Mouse (Mus musculus): ENCODE results near the gene Nell1. TPM values are rescaled to one million over a fixed set of nuclear protein-coding genes. Genes with fewer than 3 reads are reported as not detected.
"Not testable (repeated sequence)": the region's sequence is repeated elsewhere in the genome, so short reads cannot be mapped to it uniquely, and the experiment has no call there.

The Nell1 gene
- 21.2 and 23.5 TPM in 2 replicates for polyA plus RNA-seq (2015; fragmentation: Nextera tagmentation; extraction: Ambion mirVana)

DNA sequence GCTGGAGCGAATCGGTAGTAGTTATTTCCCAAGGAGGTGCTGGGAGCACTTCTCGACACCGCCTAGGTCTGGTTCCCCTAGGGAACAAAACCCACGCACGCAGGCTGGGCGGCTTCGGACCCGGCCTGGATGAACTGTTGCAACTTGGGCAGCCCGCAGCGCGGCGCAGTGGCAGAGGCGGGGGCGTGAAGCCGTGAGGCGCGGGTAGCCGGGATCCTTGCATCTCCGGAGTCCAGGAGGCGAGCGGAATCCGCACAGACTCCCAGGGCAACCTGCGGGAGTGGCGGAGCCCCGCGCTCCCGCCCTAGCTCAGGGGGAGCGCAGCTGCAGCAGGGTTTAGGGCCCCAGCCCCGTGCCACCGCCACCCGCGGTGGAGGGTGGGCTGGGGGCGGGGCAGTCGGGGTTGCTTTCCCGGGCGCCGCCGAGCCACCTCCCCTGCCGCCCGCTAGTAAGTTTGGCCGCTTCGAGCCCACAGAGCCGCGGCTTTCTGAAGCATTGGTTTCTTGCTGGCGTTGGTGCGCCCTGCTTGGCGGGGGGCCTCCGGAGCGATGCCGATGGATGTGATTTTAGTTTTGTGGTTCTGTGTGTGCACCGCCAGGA lies at the start of gene Nell1:
Gene Nell1 (plus strand): TSS at position 24 of the 600 bp plus-strand sequence.
- peaks cover 24% of the 10 kb centered on the region for H3K4me1 ChIP-seq (replicated peaks)
- WGBS, result 1% methylated on average over 52 of the region's 52 CpGs
- peak; percentile 66 for ATAC-seq (ENCODE audit: low read depth)
- peak within 1 kb of the TSS; percentile 43; the same call in 1 of the 2 replicates for H3K27ac ChIP-seq (replicated peaks)
- peak within 1 kb of the TSS; percentile 81 for H3K4me2 ChIP-seq
- H3K4me3 ChIP-seq, result peak within 1 kb of the TSS; percentile 47
- no peaks in the 10 kb centered on the region for H3K9me3 ChIP-seq
- peak within 1 kb of the TSS; percentile 67 for H3K9ac ChIP-seq
- H3K36me3 ChIP-seq, result no peaks in the 10 kb centered on the region
- peaks cover 76% of the 10 kb centered on the region for H3K27me3 ChIP-seq

DNA sequence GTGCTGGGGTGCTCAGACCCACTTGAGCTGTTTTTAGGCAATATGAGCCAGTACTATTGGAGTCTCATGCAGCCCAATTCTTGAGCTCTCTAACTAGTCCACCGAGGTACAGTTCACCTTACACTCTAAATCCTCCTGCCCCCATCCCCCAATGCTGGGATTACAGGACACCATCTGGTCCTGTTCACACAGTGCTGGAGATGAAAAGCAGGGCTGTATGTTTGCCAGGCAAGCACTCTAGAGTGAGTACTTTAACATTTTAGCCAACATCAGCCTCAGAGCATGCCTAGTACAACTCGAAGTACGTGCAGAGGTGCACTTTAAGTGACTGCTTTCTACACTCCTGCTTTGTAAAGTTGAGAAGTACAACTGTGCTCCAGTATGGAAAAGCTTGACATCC lies 46.1 kb upstream of the Nell1 start:
- no peaks in the 10 kb centered on the region for H3K4me1 ChIP-seq (replicated peaks)
- no peak overlapping the region for H3K9ac ChIP-seq
- H3K4me3 ChIP-seq, result no peak overlapping the region
- no peak overlapping the region for H3K27ac ChIP-seq (replicated peaks)
- no peak overlapping the region for H3K4me2 ChIP-seq
- 58% methylated on average over 3 of the region's 3 CpGs for WGBS
- no peaks in the 10 kb centered on the region for H3K27me3 ChIP-seq
- H3K9me3 ChIP-seq, result no peaks in the 10 kb centered on the region
- H3K36me3 ChIP-seq, result peaks cover 8% of the 10 kb centered on the region; the same call in 1 of the 2 replicates
- no peak for ATAC-seq (ENCODE audit: low read depth)

DNA sequence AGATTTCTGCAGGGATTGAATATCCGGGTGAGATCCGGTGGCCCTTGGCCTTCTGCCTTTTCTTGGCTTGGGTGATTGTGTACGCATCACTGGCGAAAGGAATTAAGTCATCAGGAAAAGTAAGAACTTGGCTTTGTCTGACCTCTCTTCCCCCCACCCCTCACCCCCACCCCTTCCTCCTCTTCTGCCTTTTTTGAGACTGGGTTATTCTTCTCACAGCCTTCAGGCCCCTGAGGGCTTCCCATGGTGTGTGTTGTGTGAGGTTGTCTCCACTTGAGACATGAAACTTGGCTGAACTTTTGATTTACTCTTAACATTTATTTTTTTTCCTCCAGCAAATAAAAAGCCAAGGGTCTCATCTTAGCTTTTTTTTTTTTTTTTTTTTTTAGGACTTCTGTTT lies 44.7 kb upstream of the Nell1 start:
- 60% methylated on average over 4 of the region's 4 CpGs for WGBS
- Histone ChIP-seq H3K9me3 (no peaks in the 10 kb centered on the region), H3K4me1 (replicated peaks) (no peaks in the 10 kb centered on the region), H3K27ac (replicated peaks) (no peak overlapping the region), H3K4me3 (no peak overlapping the region), H3K9ac (no peak overlapping the region), H3K36me3 (peaks cover 8% of the 10 kb centered on the region; the same call in 1 of the 2 replicates), H3K4me2 (no peak overlapping the region), H3K27me3 (no peaks in the 10 kb centered on the region)
- ATAC-seq (ENCODE audit: low read depth), result no peak

DNA sequence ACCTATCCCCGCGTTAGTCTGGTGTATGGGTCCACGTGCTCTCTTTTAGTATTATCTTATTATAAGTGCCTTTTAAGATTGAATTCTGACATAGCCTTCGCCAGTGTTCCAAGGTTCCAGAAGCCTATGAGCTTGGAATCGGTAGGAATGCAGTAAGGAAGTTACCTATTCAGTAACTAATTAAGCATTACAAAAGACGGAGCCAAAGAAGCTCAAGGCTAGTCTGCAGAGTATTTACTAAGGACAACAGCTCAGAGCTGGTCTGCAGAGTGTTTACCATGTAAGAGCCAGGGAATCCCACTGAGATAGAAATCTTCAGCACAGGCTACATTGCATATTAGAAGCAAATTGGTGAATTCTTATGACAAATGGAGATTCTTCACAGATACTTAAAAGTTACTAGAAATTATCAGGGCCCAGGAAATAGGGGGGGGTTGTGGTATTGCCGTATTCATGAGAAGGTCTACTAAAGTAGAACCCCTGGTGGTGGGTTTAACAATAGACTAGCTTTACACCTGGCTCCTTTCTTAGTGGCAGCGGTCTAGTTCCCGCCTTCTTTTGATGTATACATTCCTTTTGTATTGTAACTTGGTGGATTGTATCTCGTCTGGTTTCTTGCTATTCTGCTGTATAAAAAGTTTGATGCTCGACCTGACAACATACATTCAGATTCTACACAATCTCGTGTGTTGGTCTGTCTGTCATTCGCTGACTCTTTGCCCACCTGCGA lies 41.1 kb upstream of the Nell1 start:
- H3K4me1 ChIP-seq (replicated peaks); H3K9me3 ChIP-seq; H3K4me2 ChIP-seq; ATAC-seq (ENCODE audit: low read depth); H3K27me3 ChIP-seq; H3K9ac ChIP-seq; H3K4me3 ChIP-seq; H3K27ac ChIP-seq (replicated peaks): not testable (repeated sequence)
- WGBS, result 85% methylated on average over 14 of the region's 14 CpGs
- peaks cover 14% of the 10 kb centered on the region for H3K36me3 ChIP-seq

DNA sequence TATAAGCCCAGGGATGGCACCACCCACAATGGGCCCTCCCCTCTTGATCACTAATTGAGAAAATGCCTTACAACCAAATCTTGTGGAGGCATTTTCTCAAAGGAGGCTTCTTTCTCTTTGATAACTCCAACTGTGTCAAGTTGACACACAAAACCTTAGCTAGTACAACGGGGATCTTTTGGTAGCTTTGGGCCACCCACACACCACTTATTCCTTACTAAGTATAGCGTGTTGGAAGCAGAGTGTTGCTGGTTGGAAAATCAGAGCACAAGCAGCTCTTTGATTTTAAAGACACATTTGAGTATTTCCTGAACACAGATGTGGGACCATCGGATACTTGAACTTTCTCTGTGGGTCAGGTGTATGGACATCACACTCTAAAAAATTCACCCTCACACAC lies 37.8 kb upstream of the Nell1 start:
- H3K4me1 ChIP-seq (replicated peaks), result no peaks in the 10 kb centered on the region
- 89% methylated on average over 3 of the region's 3 CpGs for WGBS
- no peak overlapping the region for H3K4me3 ChIP-seq
- no peaks in the 10 kb centered on the region for H3K27me3 ChIP-seq
- peaks cover 30% of the 10 kb centered on the region for H3K36me3 ChIP-seq
- no peaks in the 10 kb centered on the region for H3K9me3 ChIP-seq
- no peak for ATAC-seq (ENCODE audit: low read depth)
- no peak overlapping the region for H3K4me2 ChIP-seq
- H3K27ac ChIP-seq (replicated peaks), result no peak overlapping the region
- no peak overlapping the region for H3K9ac ChIP-seq

DNA sequence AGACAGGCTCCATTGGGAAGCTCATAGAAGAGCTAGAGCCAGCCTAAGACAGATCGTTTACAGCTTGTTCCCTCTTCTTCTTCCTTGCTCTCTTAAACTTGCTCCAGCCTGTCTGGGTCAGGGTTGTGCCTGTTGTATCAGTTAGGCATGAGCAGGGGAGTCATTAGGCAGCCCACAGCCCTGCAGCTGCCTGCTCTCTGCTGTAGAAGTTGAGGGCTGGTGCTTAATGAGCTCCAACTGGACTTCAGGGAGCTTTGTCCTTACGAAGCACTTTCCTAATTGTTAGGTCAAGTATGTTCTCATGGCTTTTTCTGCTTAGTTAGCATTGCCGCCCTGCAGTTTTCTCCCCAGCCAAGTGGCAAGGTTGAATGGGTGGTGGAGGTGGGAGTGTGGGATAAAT lies 32.6 kb upstream of the Nell1 start:
- Histone ChIP-seq H3K9ac (no peak overlapping the region), H3K9me3 (no peaks in the 10 kb centered on the region), H3K4me3 (no peak overlapping the region), H3K4me2 (no peak overlapping the region), H3K4me1 (replicated peaks) (no peaks in the 10 kb centered on the region), H3K27me3 (no peaks in the 10 kb centered on the region), H3K27ac (replicated peaks) (no peak overlapping the region), H3K36me3 (peaks cover 37% of the 10 kb centered on the region)
- 69% methylated on average over 3 of the region's 3 CpGs for WGBS
- no peak for ATAC-seq (ENCODE audit: low read depth)

DNA sequence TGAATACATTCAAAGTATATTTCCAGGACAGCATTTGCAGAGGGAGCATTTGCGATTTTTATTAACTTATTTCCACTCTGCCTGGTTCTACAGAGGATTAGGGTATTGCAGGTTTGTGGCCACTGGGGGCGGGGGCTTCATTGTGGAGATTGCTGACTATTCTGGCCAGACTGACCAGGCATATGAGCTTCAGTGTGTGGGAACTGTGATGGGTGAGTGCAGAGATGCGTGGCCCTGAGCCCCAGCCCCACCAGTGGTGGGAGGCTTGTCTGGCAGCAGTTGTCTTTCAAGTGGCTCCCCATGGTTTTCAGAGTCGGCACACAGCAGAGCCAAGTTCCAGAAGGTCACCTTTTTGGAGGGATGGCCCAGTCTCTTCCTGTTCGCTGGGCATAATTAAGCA lies 32.2 kb upstream of the Nell1 start:
- Histone ChIP-seq H3K27ac (replicated peaks) (no peak overlapping the region), H3K4me1 (replicated peaks) (no peaks in the 10 kb centered on the region), H3K4me3 (no peak overlapping the region), H3K36me3 (peaks cover 33% of the 10 kb centered on the region), H3K27me3 (no peaks in the 10 kb centered on the region), H3K9ac (no peak overlapping the region), H3K4me2 (no peak overlapping the region), H3K9me3 (no peaks in the 10 kb centered on the region)
- 64% methylated on average over 5 of the region's 5 CpGs for WGBS
- no peak for ATAC-seq (ENCODE audit: low read depth)

DNA sequence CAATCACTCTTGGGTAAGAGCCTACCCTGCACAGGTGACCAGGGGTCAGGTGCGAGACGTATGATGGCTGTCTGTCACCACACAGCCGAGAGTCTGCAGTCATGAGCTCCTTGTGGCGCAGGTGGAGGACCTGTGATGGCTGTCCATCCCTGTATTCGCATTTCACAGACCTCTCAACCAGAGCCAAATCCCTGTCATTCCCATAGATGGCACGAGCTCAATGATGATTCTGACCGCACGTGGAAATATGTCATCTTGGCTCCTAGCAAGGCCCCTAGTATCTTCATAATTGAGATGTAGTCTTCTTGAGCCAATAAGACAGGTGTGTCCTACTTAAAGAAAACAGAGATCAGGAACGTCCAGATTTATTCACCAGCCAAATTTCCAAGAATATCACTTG lies 28.0 kb upstream of the Nell1 start:
- Histone ChIP-seq H3K36me3 (peaks cover 24% of the 10 kb centered on the region), H3K9me3 (no peaks in the 10 kb centered on the region), H3K4me1 (replicated peaks) (no peaks in the 10 kb centered on the region), H3K9ac (no peak overlapping the region), H3K4me2 (no peak overlapping the region), H3K27ac (replicated peaks) (no peak overlapping the region), H3K4me3 (no peak overlapping the region), H3K27me3 (no peaks in the 10 kb centered on the region)
- no peak for ATAC-seq (ENCODE audit: low read depth)
- WGBS, result 95% methylated on average over 9 of the region's 9 CpGs

DNA sequence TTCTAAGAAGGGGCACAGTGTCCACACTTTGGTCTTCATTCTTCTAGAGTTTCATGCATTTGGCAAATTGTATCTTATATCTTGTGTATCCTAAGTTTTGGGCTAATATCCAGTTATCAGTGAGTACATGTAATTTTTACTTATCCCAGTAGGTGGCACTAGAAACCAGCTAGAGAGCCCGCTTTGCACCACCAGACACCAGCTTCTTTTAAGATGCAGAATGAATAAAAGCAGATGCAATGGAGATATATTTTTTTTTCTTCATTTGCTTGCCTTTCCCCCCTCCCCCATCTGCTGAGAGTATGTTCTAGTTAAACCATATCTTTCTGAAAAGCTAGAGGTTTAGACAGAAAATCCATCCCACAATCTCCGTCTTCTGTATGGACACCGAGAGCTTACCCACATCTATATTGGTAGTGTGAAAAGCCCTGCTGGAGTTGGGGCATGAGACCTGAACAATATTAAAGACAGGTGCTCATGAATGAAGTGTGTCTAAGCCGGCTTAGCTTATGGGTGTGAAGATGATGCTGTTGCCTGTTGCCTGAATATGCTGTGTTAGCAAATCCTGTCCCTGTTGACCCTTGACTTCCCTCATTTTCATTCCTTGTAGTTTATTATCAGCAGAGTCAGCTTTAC lies 21.0 kb upstream of the Nell1 start:
- Histone ChIP-seq H3K9ac (no peak overlapping the region), H3K27ac (replicated peaks) (no peak overlapping the region; the same call in 1 of the 2 replicates), H3K36me3 (peaks cover 23% of the 10 kb centered on the region; the same call in 1 of the 2 replicates), H3K4me2 (no peak overlapping the region), H3K4me1 (replicated peaks) (peaks cover 24% of the 10 kb centered on the region), H3K9me3 (no peaks in the 10 kb centered on the region), H3K27me3 (no peaks in the 10 kb centered on the region), H3K4me3 (no peak overlapping the region)
- no peak for ATAC-seq (ENCODE audit: low read depth)
- 55% methylated on average over 4 of the region's 4 CpGs for WGBS

DNA sequence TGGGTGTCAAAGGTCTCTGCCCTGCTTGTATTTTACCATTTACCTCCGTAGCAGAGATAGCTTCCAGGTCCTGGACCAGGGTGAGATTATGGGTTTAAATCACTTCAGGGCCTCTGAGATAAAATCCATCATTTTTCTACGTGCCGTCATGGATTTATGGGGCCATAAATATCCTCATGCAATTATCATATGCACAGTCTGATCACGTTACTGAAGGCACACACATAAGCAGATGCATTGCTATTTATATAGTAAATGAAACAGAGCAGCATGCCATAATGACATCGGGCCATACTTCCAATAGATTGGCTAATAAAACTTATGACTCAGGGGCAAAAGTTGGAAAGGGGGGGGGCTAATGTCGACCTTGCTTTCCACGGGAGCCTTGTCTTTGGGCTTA lies 19.8 kb upstream of the Nell1 start:
- H3K9me3 ChIP-seq, result no peaks in the 10 kb centered on the region
- WGBS, result 45% methylated on average over 7 of the region's 7 CpGs
- ATAC-seq (ENCODE audit: low read depth), result peak; percentile 32; the same call in 1 of the 2 replicates
- H3K36me3 ChIP-seq, result peaks cover 30% of the 10 kb centered on the region
- H3K9ac ChIP-seq, result no peak overlapping the region
- no peak overlapping the region for H3K4me2 ChIP-seq
- H3K27me3 ChIP-seq, result no peaks in the 10 kb centered on the region
- H3K4me1 ChIP-seq (replicated peaks), result peaks cover 24% of the 10 kb centered on the region
- H3K4me3 ChIP-seq, result no peak overlapping the region
- H3K27ac ChIP-seq (replicated peaks), result peak overlapping the region; percentile 28; the same call in 1 of the 2 replicates

DNA sequence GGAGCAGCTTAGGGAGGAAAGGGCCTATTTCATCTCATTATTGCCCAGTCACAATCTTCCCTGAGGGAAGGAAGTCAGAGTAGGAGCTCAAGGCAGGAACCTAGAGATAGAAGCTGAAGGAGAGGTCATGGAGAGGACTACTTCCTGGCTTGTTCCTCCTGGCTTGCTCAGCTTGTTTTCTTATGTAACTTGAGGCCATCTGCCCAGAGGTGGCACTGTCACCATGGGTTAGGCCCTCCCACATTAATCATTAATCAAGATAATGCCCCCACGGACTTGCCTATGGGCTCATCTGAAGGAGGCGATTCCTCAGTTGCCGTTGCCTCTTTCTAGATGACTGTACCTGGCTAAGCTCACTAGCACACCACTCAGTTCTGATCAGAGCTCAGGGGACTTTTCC lies 17.5 kb upstream of the Nell1 start:
- no peak overlapping the region for H3K4me3 ChIP-seq
- H3K4me1 ChIP-seq (replicated peaks), result peaks cover 24% of the 10 kb centered on the region
- H3K4me2 ChIP-seq, result no peak overlapping the region
- no peak overlapping the region for H3K27ac ChIP-seq (replicated peaks)
- no peak overlapping the region for H3K9ac ChIP-seq
- peaks cover 18% of the 10 kb centered on the region for H3K36me3 ChIP-seq
- no peak for ATAC-seq (ENCODE audit: low read depth)
- H3K9me3 ChIP-seq, result no peaks in the 10 kb centered on the region
- H3K27me3 ChIP-seq, result no peaks in the 10 kb centered on the region
- 59% methylated on average over 3 of the region's 3 CpGs for WGBS

DNA sequence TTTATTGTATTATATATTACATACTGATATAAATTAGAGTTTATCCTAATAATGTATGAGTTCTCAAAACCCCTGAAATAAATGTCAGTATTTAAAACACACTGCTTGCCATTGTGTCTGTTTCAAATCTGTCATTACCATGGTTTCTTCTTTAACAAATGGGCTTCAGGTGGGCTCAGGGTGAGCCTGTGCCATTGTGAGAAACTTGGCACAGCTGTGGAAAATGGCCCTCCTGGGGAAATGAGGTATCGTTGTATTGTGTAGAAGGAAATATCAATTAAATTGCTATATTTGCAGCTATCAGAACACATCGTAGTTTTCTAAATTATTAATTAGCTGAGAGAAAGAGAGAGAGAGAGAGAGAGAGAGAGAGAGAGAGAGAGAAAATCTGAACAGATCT lies 10.9 kb upstream of the Nell1 start:
- Histone ChIP-seq H3K36me3 (peaks cover 7% of the 10 kb centered on the region), H3K27me3 (no peaks in the 10 kb centered on the region), H3K9me3 (no peaks in the 10 kb centered on the region), H3K9ac (no peak overlapping the region), H3K27ac (replicated peaks) (no peak overlapping the region), H3K4me3 (no peak overlapping the region), H3K4me1 (replicated peaks) (peaks cover 8% of the 10 kb centered on the region; the same call in 1 of the 2 replicates), H3K4me2 (no peak overlapping the region)
- peak; percentile 55; the same call in 1 of the 2 replicates for ATAC-seq (ENCODE audit: low read depth)
- WGBS, result 38% methylated on average over 2 of the region's 2 CpGs

Measured in neural tube, embryonic 13.5 days (tissue).